Mouse (Mus musculus) cerebellum, adult 2 months (tissue): ENCODE measurements around the gene Hspg2. TPM values are rescaled to one million over a fixed set of nuclear protein-coding genes. Genes with fewer than 3 reads are reported as not detected.
A peak's percentile ranks its signal among the peaks of the same experiment; 100 is the strongest.

Experiments
- DNase-seq, 2 experiments: peaks; one replicate each; pipeline ENCODE4 v3.0.0; 2021
- H3K27ac ChIP-seq: fragments of 200-500 bp; 2 replicates; pipeline ENCODE4 v1.5.1; 2012; ENCODE audit warnings: low read length, control low read depth, inconsistent platforms; ENCODE audit not compliant: insufficient read depth
- H3K27me3 ChIP-seq: fragments of 200-500 bp; 2 replicates; pipeline ENCODE4 v1.6.1; 2012; ENCODE audit warnings: inconsistent platforms, mild to moderate bottlenecking, low read length, moderate library complexity; ENCODE audit not compliant: control insufficient read depth, insufficient read depth
- H3K4me1 ChIP-seq: fragments of 200-500 bp; 2 replicates; pipeline ENCODE4 v1.6.1; 2011; ENCODE audit warnings: low read length; ENCODE audit not compliant: control insufficient read depth, insufficient read depth
- H3K4me3 ChIP-seq: fragments of 200-500 bp; replicated peaks from 2 replicates; pipeline ENCODE3; 2011; ENCODE audit warnings: mild to moderate bottlenecking, low read depth, low read length, control low read depth; ENCODE audit not compliant: insufficient read depth
- CTCF ChIP-seq: fragments of 200-500 bp; IDR thresholded peaks from 2 replicates; pipeline ENCODE4 v1.5.1; 2011; ENCODE audit warnings: low read depth, mild to moderate bottlenecking, control low read depth, low read length, moderate library complexity, borderline replicate concordance; ENCODE audit not compliant: insufficient read depth
- POLR2A ChIP-seq: fragments of 200-500 bp; IDR thresholded peaks from 2 replicates; pipeline ENCODE4 v1.6.1; 2011; ENCODE audit warnings: low read length, control low read depth, borderline replicate concordance; ENCODE audit not compliant: insufficient read depth
- WGBS: fragments of 180-500 bp; shearing (Covaris S2); methylation state at CpG from one replicate; pipeline ENCODE4 v1.1.7; 2018; 5-methylcytosine and 5-hydroxymethylcytosine counted together
- polyA plus RNA-seq: library from polyadenylated mRNA; depleted of rRNA; stranded (reverse); fragments of >200 nt; gene quantifications from 2 replicates; pipeline ENCODE4 v1.2.3, GENCODE M21; 2012

Hspg2 gene
- polyA plus RNA-seq, 1 experiment: 2.8 TPM

GRCm38 (mm10) chr4:137466991-137467390 is 1.6 kb upstream of the Hspg2 start:
- Histone ChIP-seq H3K4me1 (no peaks in the 10 kb centered on the region), H3K27me3 (no peaks in the 10 kb centered on the region), H3K4me3 (no peak overlapping the region), H3K27ac (no peak overlapping the region)
- WGBS: 76% methylated on average over 4 of the region's 4 CpGs
- DNase-seq: no peak
- TF ChIP-seq CTCF (no peak), POLR2A (no peak)

GRCm38 (mm10) chr4:137467525-137467924 is 1.0 kb upstream of the Hspg2 start:
- Histone ChIP-seq H3K4me1 (no peaks in the 10 kb centered on the region), H3K27ac (no peak overlapping the region), H3K4me3 (no peak overlapping the region), H3K27me3 (no peaks in the 10 kb centered on the region)
- no peak for DNase-seq
- 89% methylated on average over 2 of the region's 2 CpGs for WGBS
- TF ChIP-seq CTCF (no peak), POLR2A (no peak)

GRCm38 (mm10) chr4:137469081-137469844 is 694 bp downstream of the Hspg2 start:
- no peak for DNase-seq
- TF ChIP-seq POLR2A: no peak
- TF ChIP-seq CTCF: no peak
- Histone ChIP-seq H3K27ac (no peak overlapping the region), H3K27me3 (no peaks in the 10 kb centered on the region), H3K4me1 (no peaks in the 10 kb centered on the region), H3K4me3 (peak overlapping the region; percentile 41)
- 21% methylated on average over 20 of the region's 20 CpGs for WGBS

- Histone ChIP-seq H3K27me3 (no peaks in the 10 kb centered on the region), H3K4me1 (no peaks in the 10 kb centered on the region), H3K4me3 (no peak overlapping the region), H3K27ac (no peak overlapping the region)
- no peak for DNase-seq
- TF ChIP-seq CTCF: no peak
- TF ChIP-seq POLR2A: no peak
- WGBS: 79% methylated on average over 15 of the region's 15 CpGs
Measured at GRCm38 (mm10) chr4:137469845-137470692, 1.5 kb downstream of the Hspg2 start.

GRCm38 (mm10) chr4:137470701-137471317 is 2.2 kb downstream of the Hspg2 start:
- no peak for TF ChIP-seq CTCF
- no peak for TF ChIP-seq POLR2A
- DNase-seq: no peak
- no peak overlapping the region for H3K4me3 ChIP-seq
- no peak overlapping the region for H3K27ac ChIP-seq
- H3K4me1 ChIP-seq: no peaks in the 10 kb centered on the region
- 89% methylated on average over 9 of the region's 9 CpGs for WGBS
- no peaks in the 10 kb centered on the region for H3K27me3 ChIP-seq

- WGBS: 88% methylated on average over 8 of the region's 8 CpGs
- Histone ChIP-seq H3K4me3 (no peak overlapping the region), H3K4me1 (no peaks in the 10 kb centered on the region), H3K27ac (no peak overlapping the region), H3K27me3 (no peaks in the 10 kb centered on the region)
- no peak for DNase-seq
- no peak for TF ChIP-seq POLR2A
- TF ChIP-seq CTCF: no peak
Measured at GRCm38 (mm10) chr4:137471326-137471725, 2.8 kb downstream of the Hspg2 start.

- TF ChIP-seq CTCF (no peak), POLR2A (no peak)
- Histone ChIP-seq H3K4me1 (no peaks in the 10 kb centered on the region), H3K27ac (no peak overlapping the region), H3K4me3 (no peak overlapping the region), H3K27me3 (no peaks in the 10 kb centered on the region)
- 95% methylated on average over 8 of the region's 8 CpGs for WGBS
- DNase-seq: no peak
Measured at GRCm38 (mm10) chr4:137473240-137473639, 4.7 kb downstream of the Hspg2 start.
